Mouse (Mus musculus) liver, embryonic 14.5 days (tissue): ENCODE results near the gene Smarcd3. TPM values are rescaled to one million over a fixed set of nuclear protein-coding genes. Genes with fewer than 3 reads are reported as not detected.

ENCODE experiments used
- ATAC-seq: fragments of 200-750 bp; cut with Nextera tagmentation; 2 replicates; pipeline ENCODE4 v1.8.0; 2017; ENCODE audit warnings: moderate number of reproducible peaks, mild to moderate bottlenecking, moderate library complexity; ENCODE audit not compliant: insufficient read depth
- DNase-seq, 3 experiments: peaks; one replicate each; pipeline ENCODE4 v3.0.0-alpha.2; 2012 to 2013; ENCODE audit warnings: low read depth in 3 of 3, low spot score in 3 of 3
- H3K27ac ChIP-seq: fragments of 300-500 bp; sonication (generic); 2 replicates; pipeline ENCODE4 v1.5.1; 2014; ENCODE audit warnings: moderate library complexity, mild to moderate bottlenecking, control low read depth, inconsistent platforms
- H3K27me3 ChIP-seq: fragments of 300-500 bp; sonication (generic); 2 replicates; pipeline ENCODE4 v1.6.1; 2014; ENCODE audit warnings: mild to moderate bottlenecking, low read length, moderate library complexity; ENCODE audit not compliant: control insufficient read depth, insufficient read depth
- H3K36me3 ChIP-seq: fragments of 300-500 bp; sonication (generic); replicated peaks from 2 replicates; pipeline ENCODE4 v1.6.1; 2014; ENCODE audit warnings: low read depth; ENCODE audit not compliant: control insufficient read depth, insufficient read depth
- H3K4me1 ChIP-seq, 2 experiments: fragments of 200-500 bp in 1 of 2; fragments of 300-500 bp in 1 of 2; sonication (generic) in 1 of 2; replicated peaks; 2 replicates each; pipeline ENCODE4 v1.6.1; 2012 to 2014; ENCODE audit warnings: antibody characterized with exemption in 1 of 2, inconsistent platforms in 1 of 2, low read length in 1 of 2; ENCODE audit not compliant: control insufficient read depth in 2 of 2, insufficient read depth in 2 of 2
- H3K4me2 ChIP-seq: fragments of 300-500 bp; sonication (generic); 2 replicates; pipeline ENCODE4 v1.6.1; 2014; ENCODE audit warnings: low read depth, mild to moderate bottlenecking, control low read depth, moderate library complexity
- H3K4me3 ChIP-seq, 2 experiments: fragments of 200-500 bp in 1 of 2; fragments of 300-500 bp in 1 of 2; sonication (generic) in 1 of 2; 2 replicates each; pipeline ENCODE4 v1.5.1; 2012 to 2014; ENCODE audit warnings: low read depth in 2 of 2, low read length in 2 of 2, mild to moderate bottlenecking in 2 of 2, control low read depth in 1 of 2, inconsistent platforms in 1 of 2, moderate library complexity in 1 of 2; ENCODE audit not compliant: insufficient read depth in 1 of 2
- H3K9ac ChIP-seq: fragments of 300-500 bp; sonication (generic); replicated peaks from 2 replicates; pipeline ENCODE4 v1.6.1; 2014; ENCODE audit warnings: mild to moderate bottlenecking, control low read depth, moderate library complexity
- H3K9me3 ChIP-seq: fragments of 300-500 bp; sonication (generic); 2 replicates; pipeline ENCODE4 v1.6.1; 2016; ENCODE audit warnings: low read length, mixed read lengths; ENCODE audit not compliant: control insufficient read depth
- CTCF ChIP-seq: IDR thresholded peaks from 2 replicates; pipeline ENCODE4 v1.5.1; 2016; ENCODE audit warnings: antibody characterized with exemption, low read depth, control low read depth
- EP300 ChIP-seq: IDR thresholded peaks from 2 replicates; pipeline ENCODE4 v1.6.1; 2016; ENCODE audit warnings: antibody characterized with exemption, low read depth
- WGBS: fragments of 180-500 bp; shearing (Covaris S2); extraction: QIAGEN DNeasy Blood & Tissue Kit; methylation state at CpG from one replicate; pipeline ENCODE4 v1.1.7; 2014; ENCODE audit not compliant: insufficient replicate concordance; 5-methylcytosine and 5-hydroxymethylcytosine counted together
- polyA plus RNA-seq, 2 experiments: library from polyadenylated mRNA; depleted of rRNA in 1 of 2; stranded (reverse) in 1 of 2; unstranded in 1 of 2; fragments of >200 nt; fragmentation: Nextera tagmentation in 1 of 2; extraction: Ambion mirVana in 1 of 2; gene quantifications; 2 replicates each; pipeline versions ENCODE4 v1.2.1 to v1.2.3; 2012 to 2014

The Smarcd3 gene
- polyA plus RNA-seq, 2 experiments = 0.95 to 1.1 TPM

GRCm38 (mm10) chr5:24601911-24602750, 22.1 kb downstream of the Smarcd3 start:
- TF ChIP-seq EP300 (no peak), CTCF (no peak)
- Histone ChIP-seq H3K27ac (no peak overlapping the region), H3K4me3 (peak overlapping the region; percentile 40 to 42), H3K9me3 (no peaks in the 10 kb centered on the region), H3K36me3 (no peaks in the 10 kb centered on the region), H3K4me2 (peak overlapping the region; percentile 45), H3K27me3 (peaks cover 87% of the 10 kb centered on the region), H3K4me1 (0 out of 4 replicates have a peak, but pooled peaks cover 0 to 3% of the 10 kb centered on the region in 2 experiments), H3K9ac (no peak overlapping the region)
- under 1% methylated on average over 73 of the region's 73 CpGs for WGBS
- ATAC-seq (no peak), DNase-seq (no peak)

- Histone ChIP-seq H3K9me3 (no peaks in the 10 kb centered on the region), H3K4me1 (0 out of 4 replicates have a peak, but pooled peaks cover 0 to 3% of the 10 kb centered on the region in 2 experiments), H3K27ac (no peak overlapping the region), H3K4me3 (peak overlapping the region; percentile 40 to 42), H3K9ac (no peak overlapping the region), H3K36me3 (no peaks in the 10 kb centered on the region), H3K4me2 (peak overlapping the region; percentile 45), H3K27me3 (peaks cover 84% of the 10 kb centered on the region)
- DNase-seq (no peak), ATAC-seq (no peak)
- WGBS = 2% methylated on average over 31 of the region's 33 CpGs
- TF ChIP-seq EP300 = no peak
- no peak for TF ChIP-seq CTCF
Observed at GRCm38 (mm10) chr5:24601071-24601835, 23.0 kb downstream of the Smarcd3 start.

- WGBS = 42% methylated on average over 2 of the region's 2 CpGs
- Histone ChIP-seq H3K4me2 (no peak overlapping the region), H3K9ac (no peak overlapping the region), H3K27ac (no peak overlapping the region), H3K4me3 (no peak overlapping the region), H3K27me3 (peaks cover 75% of the 10 kb centered on the region), H3K4me1 (0 out of 4 replicates have a peak, but pooled peaks cover 0 to 3% of the 10 kb centered on the region in 2 experiments), H3K36me3 (no peaks in the 10 kb centered on the region), H3K9me3 (no peaks in the 10 kb centered on the region)
- TF ChIP-seq CTCF = no peak
- no peak for TF ChIP-seq EP300
- no peak for DNase-seq
- ATAC-seq = no peak
Observed at GRCm38 (mm10) chr5:24600236-24600635, 24.0 kb downstream of the Smarcd3 start.

GRCm38 (mm10) chr5:24599137-24599536, 25.1 kb downstream of the Smarcd3 start:
- Histone ChIP-seq H3K4me1 (0 out of 4 replicates have a peak, but pooled peaks cover 0 to 3% of the 10 kb centered on the region in 2 experiments), H3K9ac (no peak overlapping the region), H3K36me3 (no peaks in the 10 kb centered on the region), H3K9me3 (no peaks in the 10 kb centered on the region), H3K27ac (no peak overlapping the region), H3K4me3 (no peak overlapping the region), H3K4me2 (no peak overlapping the region), H3K27me3 (peaks cover 64% of the 10 kb centered on the region)
- no peak for DNase-seq
- 15% methylated on average over 8 of the region's 8 CpGs for WGBS
- TF ChIP-seq EP300 (no peak), CTCF (no peak)
- ATAC-seq = no peak

GRCm38 (mm10) chr5:24598570-24599006, 25.6 kb downstream of the Smarcd3 start:
- no peak overlapping the region for H3K9ac ChIP-seq
- H3K9me3 ChIP-seq = no peaks in the 10 kb centered on the region
- 1% methylated on average over 41 of the region's 41 CpGs for WGBS
- peak overlapping the region in 1 of 2 experiments; percentile 0; a peak in 1 of 4 replicates for H3K4me3 ChIP-seq
- H3K4me2 ChIP-seq = peak overlapping the region; percentile 47
- no peak overlapping the region for H3K27ac ChIP-seq
- H3K27me3 ChIP-seq = peaks cover 59% of the 10 kb centered on the region
- DNase-seq (no peak), ATAC-seq (peak; percentile 6; the same call in 1 of the 2 replicates)
- 0 out of 4 replicates have a peak, but pooled peaks cover 0 to 3% of the 10 kb centered on the region in 2 experiments for H3K4me1 ChIP-seq
- TF ChIP-seq EP300 = no peak
- TF ChIP-seq CTCF = peak; percentile 36
- no peaks in the 10 kb centered on the region for H3K36me3 ChIP-seq
